Mouse (Mus musculus) lung, postnatal 0 days (tissue): ENCODE data around the gene Mrps7. TPM values are rescaled to one million over a fixed set of nuclear protein-coding genes. Genes with fewer than 3 reads are reported as not detected.

ENCODE experiments used
- ATAC-seq: fragments of 200-750 bp; cut with Nextera tagmentation; 2 replicates; pipeline ENCODE4 v1.8.0; 2017; ENCODE audit warnings: moderate library complexity
- DNase-seq: peaks from one replicate; pipeline ENCODE4 v3.0.0-alpha.2; 2016; ENCODE audit warnings: low spot score
- H3K27ac ChIP-seq: fragments of 300-500 bp; sonication (generic); 2 replicates; pipeline ENCODE4 v1.5.1; 2014; ENCODE audit warnings: antibody characterized with exemption, mild to moderate bottlenecking, low read length, mixed read lengths
- H3K27me3 ChIP-seq: fragments of 300-500 bp; sonication (generic); replicated peaks from 2 replicates; pipeline ENCODE4 v1.6.1; 2014; ENCODE audit warnings: low read length, mixed read lengths; ENCODE audit not compliant: insufficient read depth
- H3K36me3 ChIP-seq: fragments of 300-500 bp; sonication (generic); 2 replicates; pipeline ENCODE4 v1.6.1; 2014; ENCODE audit warnings: low read length, mixed read lengths; ENCODE audit not compliant: insufficient read depth
- H3K4me1 ChIP-seq: fragments of 300-500 bp; sonication (generic); 2 replicates; pipeline ENCODE4 v1.6.1; 2014; ENCODE audit warnings: antibody characterized with exemption, low read depth, low read length, mixed read lengths; ENCODE audit not compliant: insufficient read depth
- H3K4me2 ChIP-seq: fragments of 300-500 bp; sonication (generic); replicated peaks from 2 replicates; pipeline ENCODE4 v1.6.1; 2014; ENCODE audit warnings: low read depth, mild to moderate bottlenecking, low read length, moderate library complexity, mixed read lengths
- H3K4me3 ChIP-seq: fragments of 300-500 bp; sonication (generic); 2 replicates; pipeline ENCODE4 v1.5.1; 2014; ENCODE audit warnings: low read depth, low read length
- H3K9ac ChIP-seq: fragments of 300-500 bp; sonication (generic); replicated peaks from 2 replicates; pipeline ENCODE4 v1.6.1; 2014; ENCODE audit warnings: low read depth, mild to moderate bottlenecking
- H3K9me3 ChIP-seq: fragments of 300-500 bp; sonication (generic); 2 replicates; pipeline ENCODE4 v1.6.1; 2016; ENCODE audit warnings: low read length, mixed read lengths
- CTCF ChIP-seq: IDR thresholded peaks from 2 replicates; pipeline ENCODE4 v1.5.1; 2016; ENCODE audit warnings: antibody characterized with exemption, mild to moderate bottlenecking
- EP300 ChIP-seq: IDR thresholded peaks from 2 replicates; pipeline ENCODE4 v1.6.1; 2016; ENCODE audit warnings: antibody characterized with exemption, mild to moderate bottlenecking, control low read depth
- WGBS: fragments of 180-500 bp; shearing (Covaris S2); extraction: QIAGEN DNeasy Blood & Tissue Kit; methylation state at CpG from one replicate; pipeline ENCODE4 v1.1.7; 2014; 5-methylcytosine and 5-hydroxymethylcytosine counted together
- polyA plus RNA-seq: library from polyadenylated mRNA; unstranded; fragments of >200 nt; fragmentation: Nextera tagmentation; extraction: Ambion mirVana; gene quantifications from 2 replicates; pipeline ENCODE4 v1.2.1, GENCODE M21; 2015

The Mrps7 gene
- polyA plus RNA-seq, 1 experiment from 2014 or later, result 47.4 TPM

- Histone ChIP-seq H3K4me1 (no peaks in the 10 kb centered on the region), H3K4me2 (no peak overlapping the region), H3K27ac (no peak overlapping the region), H3K27me3 (no peaks in the 10 kb centered on the region), H3K9ac (no peak overlapping the region), H3K9me3 (no peaks in the 10 kb centered on the region), H3K36me3 (no peaks in the 10 kb centered on the region), H3K4me3 (no peak overlapping the region)
- WGBS, result 54% methylated on average over 5 of the region's 5 CpGs
- ATAC-seq (peak; percentile 70), DNase-seq (peak; percentile 68)
- TF ChIP-seq CTCF, result no peak
Observed at GRCm38 (mm10) chr11:115638498-115639409, 35.0 kb downstream of the Mrps7 start.

GRCm38 (mm10) chr11:115639540-115639939, 35.8 kb downstream of the Mrps7 start:
- 56% methylated on average over 4 of the region's 4 CpGs for WGBS
- Histone ChIP-seq H3K9me3 (no peaks in the 10 kb centered on the region), H3K4me1 (no peaks in the 10 kb centered on the region), H3K27ac (0 out of 2 replicates have a peak overlapping the region, but pooled peaks have one; percentile 20), H3K4me3 (no peak overlapping the region), H3K36me3 (no peaks in the 10 kb centered on the region), H3K27me3 (no peaks in the 10 kb centered on the region), H3K4me2 (no peak overlapping the region), H3K9ac (no peak overlapping the region)
- TF ChIP-seq CTCF (no peak), EP300 (no peak)
- ATAC-seq, result 0 out of 2 replicates have a peak, but pooled peaks have one; percentile 6
- DNase-seq, result no peak

GRCm38 (mm10) chr11:115640311-115640828, 36.6 kb downstream of the Mrps7 start:
- WGBS, result 79% methylated on average over 3 of the region's 4 CpGs
- ATAC-seq, result no peak
- no peaks in the 10 kb centered on the region for H3K36me3 ChIP-seq
- no peaks in the 10 kb centered on the region for H3K9me3 ChIP-seq
- no peak overlapping the region for H3K4me2 ChIP-seq
- H3K27me3 ChIP-seq, result no peaks in the 10 kb centered on the region
- DNase-seq, result no peak
- no peaks in the 10 kb centered on the region for H3K4me1 ChIP-seq
- H3K27ac ChIP-seq, result no peak overlapping the region
- TF ChIP-seq EP300 (no peak), CTCF (no peak)
- H3K4me3 ChIP-seq, result no peak overlapping the region
- no peak overlapping the region for H3K9ac ChIP-seq

- Histone ChIP-seq H3K9ac (no peak overlapping the region), H3K27ac (no peak overlapping the region), H3K27me3 (no peaks in the 10 kb centered on the region), H3K4me1 (no peaks in the 10 kb centered on the region), H3K9me3 (no peaks in the 10 kb centered on the region), H3K36me3 (no peaks in the 10 kb centered on the region), H3K4me3 (no peak overlapping the region), H3K4me2 (no peak overlapping the region)
- ATAC-seq (no peak), DNase-seq (no peak)
- 51% methylated on average over 14 of the region's 14 CpGs for WGBS
- no peak for TF ChIP-seq EP300
- no peak for TF ChIP-seq CTCF
Observed at GRCm38 (mm10) chr11:115640978-115641663, 37.4 kb downstream of the Mrps7 start.

- 93% methylated on average over 4 of the region's 4 CpGs for WGBS
- no peak overlapping the region for H3K9ac ChIP-seq
Observed at GRCm38 (mm10) chr11:115641664-115642036, 37.9 kb downstream of the Mrps7 start.

GRCm38 (mm10) chr11:115642705-115643104, 39.0 kb downstream of the Mrps7 start:
- DNase-seq, result no peak
- H3K27ac ChIP-seq, result no peak overlapping the region
- H3K36me3 ChIP-seq, result no peaks in the 10 kb centered on the region; the same call in 1 of the 2 replicates
- TF ChIP-seq CTCF (no peak), EP300 (no peak)
- H3K4me3 ChIP-seq, result no peak overlapping the region
- no peaks in the 10 kb centered on the region for H3K9me3 ChIP-seq
- H3K4me1 ChIP-seq, result no peaks in the 10 kb centered on the region
- H3K27me3 ChIP-seq, result no peaks in the 10 kb centered on the region
- no peak for ATAC-seq
- no peak overlapping the region for H3K9ac ChIP-seq
- H3K4me2 ChIP-seq, result no peak overlapping the region
- 88% methylated on average over 2 of the region's 2 CpGs for WGBS

More at GRCm38 (mm10) chr11:115641664-115642036, 37.9 kb downstream of the Mrps7 start:
- DNase-seq (no peak), ATAC-seq (no peak)
- Histone ChIP-seq H3K27me3 (no peaks in the 10 kb centered on the region), H3K36me3 (no peaks in the 10 kb centered on the region), H3K4me3 (no peak overlapping the region), H3K27ac (no peak overlapping the region), H3K4me1 (no peaks in the 10 kb centered on the region), H3K4me2 (no peak overlapping the region), H3K9me3 (no peaks in the 10 kb centered on the region)
- no peak for TF ChIP-seq EP300
- no peak for TF ChIP-seq CTCF
